Mouse (Mus musculus) hindbrain, embryonic 13.5 days (tissue): ENCODE results near the gene Igsf9b. TPM values are rescaled to one million over a fixed set of nuclear protein-coding genes. Genes with fewer than 3 reads are reported as not detected.

Experiments used
- ATAC-seq: fragments of 200-750 bp; cut with Nextera tagmentation; 2 replicates; pipeline ENCODE4 v1.8.0; 2017; ENCODE audit warnings: moderate TSS enrichment; ENCODE audit not compliant: low FRiP score
- H3K27ac ChIP-seq: fragments of 300-500 bp; sonication (generic); 2 replicates; pipeline ENCODE4 v1.5.1; 2015; ENCODE audit warnings: inconsistent platforms, mild to moderate bottlenecking, moderate library complexity
- H3K27me3 ChIP-seq: fragments of 300-500 bp; sonication (generic); 2 replicates; pipeline ENCODE4 v1.6.1; 2015; ENCODE audit warnings: mild to moderate bottlenecking, inconsistent platforms
- H3K36me3 ChIP-seq: fragments of 300-500 bp; sonication (generic); 2 replicates; pipeline ENCODE4 v1.6.1; 2015; ENCODE audit warnings: mild to moderate bottlenecking, inconsistent platforms
- H3K4me1 ChIP-seq: fragments of 300-500 bp; sonication (generic); replicated peaks from 2 replicates; pipeline ENCODE4 v1.6.1; 2015; ENCODE audit warnings: inconsistent platforms
- H3K4me2 ChIP-seq: fragments of 300-500 bp; sonication (generic); 2 replicates; pipeline ENCODE4 v1.6.1; 2015; ENCODE audit warnings: inconsistent platforms, mild to moderate bottlenecking, moderate library complexity
- H3K4me3 ChIP-seq: fragments of 300-500 bp; sonication (generic); 2 replicates; pipeline ENCODE4 v1.5.1; 2015; ENCODE audit warnings: mild to moderate bottlenecking, inconsistent platforms
- H3K9ac ChIP-seq: fragments of 300-500 bp; sonication (generic); 2 replicates; pipeline ENCODE4 v1.6.1; 2015; ENCODE audit warnings: mild to moderate bottlenecking, inconsistent platforms
- H3K9me3 ChIP-seq: fragments of 300-500 bp; sonication (generic); 2 replicates; pipeline ENCODE4 v1.6.1; 2016; ENCODE audit warnings: inconsistent platforms
- WGBS: fragments of 180-500 bp; shearing (Covaris S2); methylation state at CpG from one replicate; pipeline ENCODE4 v1.1.7; 2015; 5-methylcytosine and 5-hydroxymethylcytosine counted together
- polyA plus RNA-seq: library from polyadenylated mRNA; unstranded; fragments of >200 nt; fragmentation: Nextera tagmentation; extraction: Ambion mirVana; gene quantifications from 2 replicates; pipeline ENCODE4 v1.2.1, GENCODE M21; 2015

The Igsf9b gene
- polyA plus RNA-seq, 1 experiment from 2014 or later = 15.6 TPM

DNA sequence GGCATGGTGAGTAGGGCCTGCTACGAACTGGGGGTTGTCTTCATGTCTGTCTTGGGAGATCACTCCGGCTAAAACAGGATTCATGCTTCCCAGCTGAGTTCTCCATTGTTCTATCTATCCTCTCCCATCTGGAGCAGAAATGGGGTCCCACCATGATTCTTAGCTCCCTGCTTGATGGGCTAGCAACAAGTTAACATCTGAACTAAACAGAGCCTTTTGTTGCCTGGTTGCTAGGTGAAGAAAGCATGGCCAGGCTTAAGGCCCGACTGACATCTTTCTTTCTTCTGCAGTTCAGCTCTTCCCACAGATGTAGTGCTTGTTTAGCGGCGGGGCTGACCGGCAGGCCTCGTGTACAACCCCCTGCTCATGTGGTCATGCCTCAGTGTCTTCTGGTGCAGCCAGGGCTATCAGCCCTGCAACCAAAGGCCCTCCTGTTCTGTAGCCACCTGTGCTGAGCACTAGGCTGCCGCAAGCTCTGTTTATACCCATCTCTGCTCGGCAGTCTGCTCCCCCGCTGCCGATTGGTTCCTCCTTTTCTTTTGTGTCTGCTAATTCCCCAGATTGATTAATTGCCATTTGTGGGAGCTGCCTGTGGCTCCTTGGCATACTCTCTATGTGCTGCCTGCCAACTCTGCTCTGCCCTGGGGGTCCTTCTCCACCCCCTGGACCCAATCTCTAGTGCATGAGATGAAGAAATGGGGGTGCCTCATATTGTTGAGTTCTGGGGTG lies 47.7 kb downstream of the Igsf9b start:
- 28% methylated on average over 11 of the region's 11 CpGs for WGBS
- Histone ChIP-seq H3K4me3 (no peak overlapping the region), H3K4me1 (peaks cover 13% of the 10 kb centered on the region), H3K36me3 (peaks cover 78% of the 10 kb centered on the region), H3K27ac (peak overlapping the region; percentile 67), H3K4me2 (no peak overlapping the region), H3K9ac (no peak overlapping the region), H3K27me3 (no peaks in the 10 kb centered on the region), H3K9me3 (no peaks in the 10 kb centered on the region)
- peak; percentile 81 for ATAC-seq

DNA sequence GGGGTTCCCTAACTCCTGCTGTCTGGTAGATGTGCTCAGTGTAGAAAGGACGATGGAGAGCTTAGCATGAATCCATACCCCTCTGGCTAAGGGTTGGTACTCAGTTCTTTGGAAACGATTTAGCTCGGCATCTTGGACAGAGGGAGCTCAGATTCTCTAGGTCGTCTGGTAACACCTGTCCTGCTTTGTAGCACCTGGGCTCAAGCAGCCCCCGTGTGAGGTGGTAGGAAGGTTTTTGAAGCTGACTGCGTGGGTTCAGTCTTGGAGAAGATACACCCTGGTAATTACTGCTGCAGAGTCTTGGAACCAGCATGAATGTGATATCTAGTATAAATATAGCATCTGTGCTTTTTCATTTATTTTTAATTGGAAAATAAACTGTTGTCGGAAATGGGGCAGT lies 54.1 kb downstream of the Igsf9b start:
- no peaks in the 10 kb centered on the region for H3K4me1 ChIP-seq
- no peak for ATAC-seq
- no peaks in the 10 kb centered on the region for H3K27me3 ChIP-seq
- H3K9me3 ChIP-seq = no peaks in the 10 kb centered on the region
- 91% methylated on average over 7 of the region's 7 CpGs for WGBS
- no peak overlapping the region for H3K4me3 ChIP-seq
- no peak overlapping the region for H3K9ac ChIP-seq
- no peak overlapping the region for H3K27ac ChIP-seq
- no peak overlapping the region for H3K4me2 ChIP-seq
- peaks cover 38% of the 10 kb centered on the region for H3K36me3 ChIP-seq

DNA sequence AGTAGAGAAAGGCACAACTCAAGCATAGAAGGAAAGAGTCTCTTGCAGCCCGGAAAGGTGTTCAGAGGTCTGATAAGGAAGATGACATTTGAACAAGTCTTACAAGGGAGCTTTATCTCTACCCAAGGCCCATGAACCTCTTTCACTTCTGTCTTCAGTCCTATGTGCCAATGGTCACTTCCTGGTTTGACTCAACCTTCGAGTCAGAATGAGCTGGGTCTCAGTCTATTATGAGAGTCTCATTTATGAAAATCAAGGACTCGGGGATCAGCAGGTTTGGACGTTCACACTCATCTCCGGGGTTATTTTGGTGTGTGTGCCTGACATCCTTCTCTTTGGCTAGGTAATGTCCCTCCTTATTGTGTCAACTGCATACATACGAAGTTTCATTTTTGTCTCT lies 58.9 kb downstream of the Igsf9b start:
- H3K4me1 ChIP-seq = no peaks in the 10 kb centered on the region
- H3K4me3 ChIP-seq = no peak overlapping the region
- no peaks in the 10 kb centered on the region for H3K27me3 ChIP-seq
- H3K4me2 ChIP-seq = no peak overlapping the region
- H3K9me3 ChIP-seq = no peaks in the 10 kb centered on the region
- no peak overlapping the region for H3K27ac ChIP-seq
- 95% methylated on average over 6 of the region's 6 CpGs for WGBS
- no peak overlapping the region for H3K9ac ChIP-seq
- H3K36me3 ChIP-seq = peaks cover 13% of the 10 kb centered on the region; the same call in 1 of the 2 replicates
- ATAC-seq = no peak

DNA sequence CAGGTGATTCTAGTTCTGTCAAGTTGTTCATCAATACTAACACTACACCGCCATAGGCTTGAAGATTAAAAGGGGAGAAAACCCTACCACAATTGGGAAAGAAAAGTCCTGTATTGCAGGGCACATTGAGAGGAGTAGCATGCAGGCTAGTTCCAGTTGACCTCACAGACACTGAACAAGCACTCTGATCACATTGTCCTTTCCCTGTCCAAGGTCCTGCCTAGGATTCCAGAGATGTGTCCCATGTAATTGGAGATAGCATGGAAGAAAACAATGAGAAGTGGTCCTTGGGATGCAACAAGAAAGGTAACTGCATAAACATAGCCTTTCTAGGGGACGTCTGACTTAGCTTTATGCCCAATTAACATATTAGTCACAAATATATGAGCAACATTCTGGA lies 68.2 kb downstream of the Igsf9b start:
- no peaks in the 10 kb centered on the region for H3K9me3 ChIP-seq
- H3K4me1 ChIP-seq = no peaks in the 10 kb centered on the region
- H3K9ac ChIP-seq = no peak overlapping the region
- H3K4me3 ChIP-seq = no peak overlapping the region
- no peak overlapping the region for H3K4me2 ChIP-seq
- 63% methylated on average over 2 of the region's 2 CpGs for WGBS
- no peaks in the 10 kb centered on the region for H3K27me3 ChIP-seq
- H3K27ac ChIP-seq = no peak overlapping the region
- no peaks in the 10 kb centered on the region for H3K36me3 ChIP-seq
- no peak for ATAC-seq

DNA sequence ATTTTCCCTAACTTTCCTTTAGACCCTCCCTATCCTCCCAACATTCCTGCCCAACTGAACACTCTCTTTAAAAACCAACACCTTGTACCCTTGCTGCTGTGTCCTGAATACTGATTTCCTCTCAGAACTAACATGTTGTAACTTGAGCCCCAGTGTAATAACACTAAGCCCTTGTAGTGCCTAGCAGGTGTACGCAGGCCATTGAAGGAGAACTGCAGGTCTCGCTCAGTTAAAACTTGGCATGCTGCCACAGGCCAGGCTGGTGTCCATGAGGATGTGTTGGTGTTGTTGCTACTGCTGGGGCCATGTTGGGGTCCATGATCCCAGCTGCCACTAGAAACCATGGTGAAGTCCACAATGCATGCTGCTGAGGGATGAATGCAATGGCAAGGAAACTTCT lies 70.1 kb downstream of the Igsf9b start:
- H3K9me3 ChIP-seq = no peaks in the 10 kb centered on the region
- H3K36me3 ChIP-seq = no peaks in the 10 kb centered on the region
- H3K27me3 ChIP-seq = no peaks in the 10 kb centered on the region
- H3K27ac ChIP-seq = no peak overlapping the region
- H3K4me1 ChIP-seq = no peaks in the 10 kb centered on the region
- WGBS = 72% methylated on average over 2 of the region's 2 CpGs
- no peak overlapping the region for H3K9ac ChIP-seq
- H3K4me2 ChIP-seq = no peak overlapping the region
- no peak overlapping the region for H3K4me3 ChIP-seq
- no peak for ATAC-seq

DNA sequence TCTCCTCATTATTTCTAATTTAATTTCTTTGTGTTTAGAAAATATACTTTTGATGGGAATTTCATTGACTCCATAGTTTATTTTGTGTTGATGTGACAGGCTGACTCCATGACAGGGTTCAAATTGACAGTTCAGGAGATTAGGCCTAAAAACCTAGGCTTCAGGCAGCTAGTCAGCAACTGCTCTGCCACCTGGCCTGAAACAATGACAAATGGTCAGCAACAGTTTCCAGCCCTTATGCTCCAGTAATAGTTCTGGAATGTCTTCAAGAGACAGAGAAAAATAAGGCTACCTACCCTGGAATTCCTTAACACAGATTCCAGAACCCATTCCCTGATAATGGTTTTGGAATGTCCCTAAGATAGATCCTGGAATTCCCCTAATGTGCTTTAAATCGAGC lies 76.7 kb downstream of the Igsf9b start:
- Histone ChIP-seq H3K27me3 (no peaks in the 10 kb centered on the region), H3K27ac (no peak overlapping the region), H3K36me3 (no peaks in the 10 kb centered on the region), H3K4me2 (no peak overlapping the region), H3K9me3 (no peaks in the 10 kb centered on the region), H3K9ac (no peak overlapping the region), H3K4me3 (no peak overlapping the region), H3K4me1 (no peaks in the 10 kb centered on the region)
- WGBS = 79% methylated on average over 1 of the region's 1 CpGs
- no peak for ATAC-seq

DNA sequence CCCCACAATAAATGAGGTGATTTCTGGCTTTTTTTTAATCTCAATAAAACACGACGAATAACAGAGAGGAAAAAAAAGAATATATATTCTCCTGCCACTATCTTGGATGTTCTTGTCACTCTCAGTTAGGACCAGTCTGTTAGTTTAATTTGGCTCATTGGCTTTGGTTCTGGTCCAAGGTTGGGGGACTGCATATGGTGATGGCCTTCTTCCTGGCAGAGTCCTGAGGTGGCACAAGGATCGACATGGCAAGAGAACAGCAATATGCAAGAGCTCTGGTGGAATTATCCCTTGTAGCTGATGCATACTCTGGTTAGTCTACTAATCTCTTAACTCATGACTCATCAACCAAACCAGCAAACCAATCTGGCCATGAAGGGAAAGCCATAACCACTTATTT lies 87.9 kb downstream of the Igsf9b start:
- no peaks in the 10 kb centered on the region for H3K27me3 ChIP-seq
- H3K9me3 ChIP-seq = no peaks in the 10 kb centered on the region
- no peak overlapping the region for H3K4me2 ChIP-seq
- no peak for ATAC-seq
- H3K9ac ChIP-seq = no peak overlapping the region
- H3K4me1 ChIP-seq = no peaks in the 10 kb centered on the region
- no peak overlapping the region for H3K4me3 ChIP-seq
- H3K27ac ChIP-seq = no peak overlapping the region
- H3K36me3 ChIP-seq = no peaks in the 10 kb centered on the region
- WGBS = 92% methylated on average over 3 of the region's 3 CpGs

DNA sequence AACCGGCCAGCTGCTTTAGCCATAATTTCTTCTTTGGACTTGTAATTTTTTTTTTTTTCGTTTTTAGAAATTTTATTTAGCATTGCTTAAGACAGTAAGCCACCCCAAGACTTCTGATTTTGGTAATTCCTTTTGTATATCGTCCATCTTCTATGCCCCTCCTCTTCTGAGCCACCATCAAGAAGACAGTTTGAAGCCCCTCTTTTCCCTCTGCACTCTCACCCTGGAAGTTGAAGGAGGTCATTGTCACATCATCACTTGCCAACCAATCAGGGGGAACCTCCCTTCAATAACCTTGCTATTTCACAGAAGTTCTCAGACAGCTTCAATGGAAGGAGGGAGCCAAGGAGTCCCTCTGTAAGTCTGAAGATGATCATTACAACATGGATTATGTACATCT lies 97.5 kb downstream of the Igsf9b start, which contains the start of gene Spata19:
Spata19 (plus strand) TSS at position 301 of the 400 bp plus-strand sequence.
- H3K27me3 ChIP-seq = no peaks in the 10 kb centered on the region
- no peak within 1 kb of the TSS for H3K27ac ChIP-seq
- no peak for ATAC-seq
- no peak within 1 kb of the TSS for H3K4me2 ChIP-seq
- H3K9me3 ChIP-seq = no peaks in the 10 kb centered on the region
- no peak within 1 kb of the TSS for H3K4me3 ChIP-seq
- H3K36me3 ChIP-seq = no peaks in the 10 kb centered on the region
- whole genome bisulfite sequencing = 77% methylated on average over 3 of the region's 3 CpGs
- 0 out of 2 replicates have a peak, but pooled peaks cover 3% of the 10 kb centered on the region for H3K4me1 ChIP-seq
- H3K9ac ChIP-seq = no peak within 1 kb of the TSS

DNA sequence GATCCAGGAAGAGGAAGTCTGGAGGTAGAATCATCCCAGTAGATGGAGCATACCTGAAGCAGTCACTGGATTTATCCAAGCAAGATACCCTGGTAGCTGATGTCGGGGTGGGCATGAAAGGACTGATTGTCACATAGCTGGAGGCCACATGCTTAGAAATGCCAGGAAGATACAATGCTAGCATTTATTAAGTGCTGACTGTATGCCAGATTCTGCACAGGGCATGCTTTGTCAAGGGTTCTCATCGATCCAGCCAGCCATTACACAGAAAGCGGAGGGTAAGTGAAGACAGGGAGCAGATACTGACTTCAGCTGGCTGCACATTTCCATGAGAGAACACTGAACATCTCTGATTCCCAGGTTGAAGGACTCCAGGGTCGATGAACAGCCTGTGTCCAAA lies 102.2 kb downstream of the Igsf9b start:
- WGBS = 82% methylated on average over 4 of the region's 4 CpGs

More for the DNA sequence above, 102.2 kb downstream of the Igsf9b start:
- H3K36me3 ChIP-seq = no peaks in the 10 kb centered on the region
- H3K4me3 ChIP-seq = no peak overlapping the region
- H3K27me3 ChIP-seq = no peaks in the 10 kb centered on the region
- no peak for ATAC-seq
- H3K9ac ChIP-seq = no peak overlapping the region
- H3K4me2 ChIP-seq = no peak overlapping the region
- H3K9me3 ChIP-seq = no peaks in the 10 kb centered on the region
- H3K4me1 ChIP-seq = 0 out of 2 replicates have a peak, but pooled peaks cover 3% of the 10 kb centered on the region
- H3K27ac ChIP-seq = no peak overlapping the region

Other genes with a start within 250 kb of the Igsf9b start
- 72.6 and 80.1 TPM in 2 replicates for gene Jam3, start 143.8 kb upstream of the Igsf9b start, polyA plus RNA-seq
- not detected in 2 replicates for gene Spata19, start 97.6 kb downstream of the Igsf9b start, polyA plus RNA-seq